8 mouse cellular contexts compared by ENCODE assay signal in the genomic region with DNA sequence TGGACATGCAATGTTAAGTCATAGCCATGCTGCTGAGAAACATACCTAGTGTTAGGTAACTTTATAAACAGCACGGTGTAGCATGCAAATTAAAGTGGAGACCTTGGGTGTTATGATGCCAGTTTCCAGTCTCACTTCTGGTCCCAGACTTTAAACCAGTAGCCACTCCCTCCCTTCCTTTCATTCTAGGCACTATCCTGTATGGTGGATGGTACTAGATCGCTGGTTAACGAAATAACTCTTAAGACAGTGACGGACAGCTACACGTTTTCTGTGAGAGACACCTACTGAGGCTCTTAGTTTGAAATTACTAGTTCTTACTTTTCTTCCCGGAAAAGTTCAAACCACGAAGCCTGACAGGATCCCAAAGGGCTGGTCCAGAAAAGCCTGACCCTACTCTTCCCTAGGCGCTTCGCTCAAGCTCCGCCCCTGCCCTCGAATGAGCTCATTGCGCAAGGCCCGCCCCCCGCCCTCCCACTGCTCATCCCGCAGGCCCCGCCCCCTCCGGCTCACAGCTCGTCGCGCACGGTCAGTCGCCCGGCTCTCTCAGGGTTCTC. TPM values are rescaled to one million over a fixed set of nuclear protein-coding genes. Genes with fewer than 3 reads are reported as not detected.
DNase-seq lines count a peak whose midpoint lies in the region; ATAC-seq and TF ChIP-seq lines count a peak whose summit lies in the region.

No protein-coding gene starts in this region.

- H3K9me3 ChIP-seq in heart, embryonic 13.5 days: no peaks in the 10 kb centered on the region
- no peaks in the 10 kb centered on the region for H3K9me3 ChIP-seq in ES-E14 (ENCODE audit: control insufficient read depth, insufficient read depth, low read depth, low read length)
- H3K9me3 ChIP-seq in forebrain, embryonic 12.5 days: no peaks in the 10 kb centered on the region
- no peaks in the 10 kb centered on the region for H3K9me3 ChIP-seq in liver, embryonic 12.5 days (replicated peaks)

- 0 out of 2 replicates have a peak, but pooled peaks have one; percentile 3 for ATAC-seq in heart, embryonic 13.5 days (ENCODE audit: extremely low read depth, insufficient number of reproducible peaks, low FRiP score, low TSS enrichment)
- peak; percentile 68 for ATAC-seq in forebrain, embryonic 12.5 days (ENCODE audit: low FRiP score)
- peak; percentile 53 for ATAC-seq in liver, embryonic 12.5 days

- peaks cover 15% of the 10 kb centered on the region for H3K36me3 ChIP-seq in heart, embryonic 13.5 days
- H3K36me3 ChIP-seq in ES-E14 (ENCODE audit: control insufficient read depth, insufficient read depth, low read length, poor library complexity, severe bottlenecking): peaks cover 6% of the 10 kb centered on the region
- peaks cover 12% of the 10 kb centered on the region for H3K36me3 ChIP-seq in forebrain, embryonic 12.5 days (replicated peaks)
- peaks cover 25% of the 10 kb centered on the region for H3K36me3 ChIP-seq in liver, embryonic 12.5 days

- peak overlapping the region; percentile 57 for H3K27ac ChIP-seq in heart, embryonic 13.5 days (replicated peaks)
- no peak overlapping the region for H3K27ac ChIP-seq in ES-E14 (ENCODE audit: insufficient read depth, low read depth, low read length, poor library complexity, severe bottlenecking)
- peak overlapping the region; percentile 96 for H3K27ac ChIP-seq in forebrain, embryonic 12.5 days
- H3K27ac ChIP-seq in liver, embryonic 12.5 days: peak overlapping the region; percentile 78

- no peaks in the 10 kb centered on the region for H3K27me3 ChIP-seq in heart, embryonic 13.5 days (replicated peaks)
- H3K27me3 ChIP-seq in forebrain, embryonic 12.5 days: no peaks in the 10 kb centered on the region
- no peaks in the 10 kb centered on the region for H3K27me3 ChIP-seq in liver, embryonic 12.5 days (replicated peaks)

- DNase-seq in heart, postnatal 14 days: no peak
- DNase-seq in ES-E14 (ENCODE audit: low read depth, low spot score): no peak
- DNase-seq in telencephalon, adult 2 months (ENCODE audit: low read depth, low spot score): peak; percentile 17
- no peak for DNase-seq in embryo, embryonic 10.5 days (ENCODE audit: low spot score)
- no peak for DNase-seq in spleen, adult 12 weeks (ENCODE audit: low spot score)

- in situ Hi-C loops in ES-E14 (cut with MboI; ENCODE audit: low sequenced_read_pairs in 2 of 2, unreplicated experiment in 2 of 2): no loop called here

- intact Hi-C loops in heart, postnatal 14 days (cut with DNase I): loop anchor here (1.0 to 10.0 kb wide), 3 partner anchors 43 to 200 kb away; a partner anchor contains a TSS

- peak overlapping the region; percentile 81 for H3K4me3 ChIP-seq in heart, embryonic 13.5 days
- peak overlapping the region; percentile 50 to 90 for H3K4me3 ChIP-seq in ES-E14 (ENCODE audit: insufficient read depth in 1 of 2, low read depth in 1 of 2, low read length in 2 of 2, poor library complexity in 1 of 2, severe bottlenecking in 1 of 2)
- peak overlapping the region; percentile 75 for H3K4me3 ChIP-seq in forebrain, embryonic 12.5 days (replicated peaks)
- H3K4me3 ChIP-seq in liver, embryonic 12.5 days: peak overlapping the region; percentile 91

- 1% methylated on average over 21 of the region's 23 CpGs for WGBS in heart, embryonic 13.5 days
- WGBS in forebrain, embryonic 12.5 days: 2% methylated on average over 22 of the region's 23 CpGs
- 1% methylated on average over 23 of the region's 23 CpGs for WGBS in liver, embryonic 12.5 days (ENCODE audit: insufficient replicate concordance)

- H3K4me1 ChIP-seq in heart, embryonic 13.5 days: peaks cover 31% of the 10 kb centered on the region
- peaks cover 2 to 7% of the 10 kb centered on the region in 2 experiments; a peak in 3 of 4 replicates for H3K4me1 ChIP-seq in ES-E14 (ENCODE audit: control insufficient read depth in 2 of 2, insufficient read depth in 2 of 2, low read length in 2 of 2, poor library complexity in 1 of 2)
- peaks cover 22% of the 10 kb centered on the region for H3K4me1 ChIP-seq in forebrain, embryonic 12.5 days
- H3K4me1 ChIP-seq in liver, embryonic 12.5 days: peaks cover 48% of the 10 kb centered on the region

- H3K4me2 ChIP-seq in heart, embryonic 13.5 days: peak overlapping the region; percentile 79
- H3K4me2 ChIP-seq in forebrain, embryonic 12.5 days: peak overlapping the region; percentile 55
- H3K4me2 ChIP-seq in liver, embryonic 12.5 days: peak overlapping the region; percentile 80

- peak overlapping the region; percentile 74 for H3K9ac ChIP-seq in heart, embryonic 13.5 days
- no peak overlapping the region for H3K9ac ChIP-seq in ES-E14 (ENCODE audit: insufficient read depth, low read depth, low read length, poor library complexity, severe bottlenecking)
- H3K9ac ChIP-seq in forebrain, embryonic 12.5 days: peak overlapping the region; percentile 80; the same call in 1 of the 2 replicates
- peak overlapping the region; percentile 49 for H3K9ac ChIP-seq in liver, embryonic 12.5 days

TF ChIP-seq in ES-E14, 5 proteins besides CTCF, POLR2A, EP300 and RAD21:
- TF ChIP-seq HCFC1 (IDR thresholded peaks at IDR 0.05; ENCODE audit: borderline replicate concordance, insufficient read depth, low read length) (no peak), MAFK (IDR thresholded peaks at IDR 0.05; ENCODE audit: insufficient read depth, low read depth, low read length) (no peak), CHD2 (IDR thresholded peaks at IDR 0.05; ENCODE audit: low read depth, low read length) (no peak), ZNF384 (IDR thresholded peaks at IDR 0.05; ENCODE audit: low read depth, low read length) (no peak), ZC3H11A (IDR thresholded peaks at IDR 0.05; ENCODE audit: borderline replicate concordance, low read depth, low read length) (no peak)

RNA-seq across cellular contexts. Expression of a gene that starts 0.3 kb away (rescaled TPM):
- polyA plus RNA-seq in heart, embryonic 13.5 days (2015; fragmentation: Nextera tagmentation; extraction: Ambion mirVana): 34.8 and 37.8 TPM in 2 replicates
- total RNA-seq in heart, postnatal 14 days (2021): 1 to 10 TPM; 3.8 to 7.7 TPM
- total RNA-seq in ES-E14 (2012; rRNA removed): 11.3 and 18.2 TPM in 2 replicates
- polyA plus RNA-seq in forebrain, embryonic 12.5 days (2016; fragmentation: Nextera tagmentation; extraction: Ambion mirVana): 139 and 151 TPM in 2 replicates
- 96.1 and 100 TPM in 2 replicates for polyA plus RNA-seq in liver, embryonic 12.5 days (2016; fragmentation: Nextera tagmentation; extraction: Ambion mirVana)

RNA-seq across cellular contexts. Expression of a gene that starts 43.9 kb away (rescaled TPM):
- 16.8 and 17.7 TPM in 2 replicates for polyA plus RNA-seq in heart, embryonic 13.5 days (2015; fragmentation: Nextera tagmentation; extraction: Ambion mirVana)
- total RNA-seq in heart, postnatal 14 days (2021): 10 to 100 TPM; 41.7 to 42.9 TPM
- total RNA-seq in ES-E14 (2012; rRNA removed): 6.5 and 10.9 TPM in 2 replicates
- 18.2 and 22.4 TPM in 2 replicates for polyA plus RNA-seq in forebrain, embryonic 12.5 days (2016; fragmentation: Nextera tagmentation; extraction: Ambion mirVana)
- polyA plus RNA-seq in liver, embryonic 12.5 days (2016; fragmentation: Nextera tagmentation; extraction: Ambion mirVana): 13.3 and 13.5 TPM in 2 replicates

Comparison
In these comparisons a context has a peak if more than half of its experiments do, and no peak if none do; other contexts are left out.
1. ATAC-seq: peak in every context shown above with its lines; median percentile 68 in forebrain, embryonic 12.5 days; 53 in liver, embryonic 12.5 days; 3 in heart, embryonic 13.5 days.